Mouse (Mus musculus): Measurements from ENCODE around the gene Sspn. TPM values are rescaled to one million over a fixed set of nuclear protein-coding genes. Genes with fewer than 3 reads are reported as not detected.

Sspn gene
- polyA plus RNA-seq (2012; ENCODE audit: low replicate concordance) = 0.11 TPM in 1 of 2 replicates, not detected in the other

DNA sequence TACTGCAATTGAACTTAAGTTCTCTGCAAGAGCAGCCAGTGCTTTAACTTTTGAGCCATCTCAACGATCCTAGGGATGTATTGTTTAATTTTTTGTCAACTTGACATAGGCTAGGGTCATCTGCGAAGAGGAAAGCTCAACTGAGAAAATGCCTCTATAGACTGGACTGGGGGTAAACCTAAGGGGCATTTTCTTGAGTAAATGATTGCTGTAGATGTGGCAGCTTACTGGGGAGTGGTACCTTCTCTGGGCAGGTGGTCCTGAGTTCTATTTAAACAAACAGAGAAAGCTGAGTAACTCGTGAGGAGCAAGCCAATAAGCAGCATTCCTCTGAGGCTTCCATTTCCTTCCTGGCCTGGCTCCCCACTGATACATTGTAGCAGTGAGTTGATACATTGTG is at the start of gene Sspn:
Sspn (plus strand) TSS at position 301 of the 400 bp plus-strand sequence.

Other genes starting within 250 kb of the Sspn start
- 0.08 and 0.35 TPM in 2 replicates for gene Rassf8, start 184.9 kb upstream of the Sspn start, polyA plus RNA-seq (2012; ENCODE audit: low replicate concordance)
- gene Bhlhe41, start 66.1 kb upstream of the Sspn start, polyA plus RNA-seq (2012; ENCODE audit: low replicate concordance) = 1.2 and 2.9 TPM in 2 replicates

All from leukemia stem cell, adult 10-12 weeks (primary cell).